Mouse (Mus musculus): Measurements from ENCODE around the gene Sys1. TPM values are rescaled to one million over a fixed set of nuclear protein-coding genes. Genes with fewer than 3 reads are reported as not detected.

Sys1 gene
- 13.3 and 16.2 TPM in 2 replicates for polyA plus RNA-seq (2012; rRNA removed)

GRCm38 (mm10) chr2:164456864-164457300 is at the start of gene Sys1:
TSS of gene Sys1 (plus strand) at chr2:164456964.

DNA sequence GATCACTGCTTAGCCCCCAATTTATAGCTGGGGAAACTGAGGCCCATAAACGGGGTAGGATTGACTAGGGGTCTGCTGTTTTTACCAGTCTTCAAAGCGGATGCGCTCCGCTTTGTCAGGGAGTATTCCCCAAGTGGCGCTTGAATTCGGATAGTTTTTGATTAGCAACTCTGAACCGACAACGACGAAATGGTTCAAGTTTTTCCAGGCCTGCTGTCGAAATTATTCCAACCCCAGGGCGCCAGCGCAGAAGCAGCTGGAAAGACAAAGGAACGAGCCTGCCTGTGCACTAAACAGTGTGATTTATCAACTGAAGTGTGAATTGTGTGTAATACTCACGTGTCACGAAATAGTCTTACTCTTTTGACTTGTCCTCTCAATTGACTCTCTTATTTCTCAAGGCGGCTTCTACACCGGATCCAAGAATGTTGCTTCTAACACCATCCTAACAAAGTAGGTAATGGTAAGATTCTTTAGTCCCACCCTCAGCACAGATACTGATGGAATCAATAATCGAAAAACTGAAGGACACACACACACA is 13.2 kb upstream of the Sys1 start, which contains the start of gene Sdc4:
TSS of gene Sdc4 (minus strand) at position 428 of the 541 bp plus-strand sequence.

GRCm38 (mm10) chr2:164460745-164461551 is 4.2 kb downstream of the Sys1 start, which contains the start of gene Gm20458:
TSS of gene Gm20458 (plus strand) at chr2:164460967.

GRCm38 (mm10) chr2:164473624-164474023 is 16.9 kb downstream of the Sys1 start, which contains the start of gene Trp53tg5:
TSS of gene Trp53tg5 (minus strand) at chr2:164473724.

DNA sequence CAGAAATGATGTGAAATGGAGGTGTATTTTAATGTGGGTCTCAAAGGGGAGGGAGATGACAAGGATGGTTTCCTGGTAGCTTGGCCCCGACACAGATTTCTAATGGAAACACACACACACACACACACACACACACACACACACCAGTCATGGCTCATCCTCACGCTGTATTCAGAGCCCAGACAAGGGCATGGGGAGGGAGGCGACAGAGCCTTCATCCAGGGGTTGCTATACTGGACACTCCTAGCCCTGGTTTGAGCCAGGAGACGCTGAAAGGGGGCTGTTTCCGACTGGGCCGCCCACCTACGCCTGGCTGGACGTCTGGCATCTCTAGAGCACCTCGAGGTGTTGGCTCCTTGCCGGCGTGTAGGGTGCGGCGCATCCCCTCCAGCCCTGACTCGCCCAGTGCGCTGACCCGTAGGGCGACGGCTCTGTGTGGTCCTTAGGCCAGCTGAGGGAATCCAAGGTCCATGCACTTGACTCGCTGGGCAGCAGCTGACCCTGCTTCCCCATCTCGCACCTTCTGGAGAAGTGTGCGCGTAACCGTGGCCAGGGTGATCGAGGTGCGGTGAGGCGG is 29.0 kb downstream of the Sys1 start, which contains the start of gene Dbndd2:
TSS of gene Dbndd2 (plus strand) at position 426 of the 577 bp plus-strand sequence.

GRCm38 (mm10) chr2:164496847-164497690 is 40.3 kb downstream of the Sys1 start, which contains the start of gene Pigt:
TSS of gene Pigt (plus strand) at chr2:164497520.

Other genes starting within 250 kb of the Sys1 start
- 0.12 TPM in 1 of 2 replicates, not detected in the other for gene Wfdc15b, start 235.3 kb upstream of the Sys1 start, polyA plus RNA-seq (2012; rRNA removed)
- gene Svs2, start 218.5 kb upstream of the Sys1 start, polyA plus RNA-seq (2012; rRNA removed): not detected in 2 replicates
- not detected in 2 replicates for gene Svs3b, start 200.3 kb upstream of the Sys1 start, polyA plus RNA-seq (2012; rRNA removed)
- not detected in 2 replicates for gene Svs4, start 178.5 kb upstream of the Sys1 start, polyA plus RNA-seq (2012; rRNA removed)
- gene Svs3a, start 167.7 kb upstream of the Sys1 start, polyA plus RNA-seq (2012; rRNA removed): not detected in 2 replicates
- gene Svs6, start 140.2 kb upstream of the Sys1 start, polyA plus RNA-seq (2012; rRNA removed): not detected in 2 replicates
- gene Svs5, start 124.2 kb upstream of the Sys1 start, polyA plus RNA-seq (2012; rRNA removed): not detected in 2 replicates
- gene Slpi, start 67.9 kb upstream of the Sys1 start, polyA plus RNA-seq (2012; rRNA removed): 8.6 and 9.0 TPM in 2 replicates
- gene Rbpjl, start 53.8 kb upstream of the Sys1 start, polyA plus RNA-seq (2012; rRNA removed): 0.07 TPM in 1 of 2 replicates, not detected in the other
- gene Matn4, start 51.8 kb upstream of the Sys1 start, polyA plus RNA-seq (2012; rRNA removed): 0.06 and 0.24 TPM in 2 replicates
- gene Sdc4, start 13.1 kb upstream of the Sys1 start, polyA plus RNA-seq (2012; rRNA removed): 10.9 and 13.1 TPM in 2 replicates
- gene Gm20458, start 4.0 kb downstream of the Sys1 start, polyA plus RNA-seq (2012; rRNA removed): 0.15 and 0.50 TPM in 2 replicates
- gene Trp53tg5, start 16.8 kb downstream of the Sys1 start, polyA plus RNA-seq (2012; rRNA removed): not detected in 2 replicates
- gene Dbndd2, start 29.1 kb downstream of the Sys1 start, polyA plus RNA-seq (2012; rRNA removed): 5.0 and 5.1 TPM in 2 replicates
- 16.7 and 21.2 TPM in 2 replicates for gene Pigt, start 40.6 kb downstream of the Sys1 start, polyA plus RNA-seq (2012; rRNA removed)
- gene Wfdc2, start 105.4 kb downstream of the Sys1 start, polyA plus RNA-seq (2012; rRNA removed): 0.70 and 1.2 TPM in 2 replicates
- gene Spint3, start 116.5 kb downstream of the Sys1 start, polyA plus RNA-seq (2012; rRNA removed): not detected in 2 replicates
- gene Wfdc6a, start 128.5 kb downstream of the Sys1 start, polyA plus RNA-seq (2012; rRNA removed): 0.07 TPM in 1 of 2 replicates, not detected in the other
- gene Eppin, start 136.6 kb downstream of the Sys1 start, polyA plus RNA-seq (2012; rRNA removed): not detected in 2 replicates
- gene Wfdc6b, start 156.6 kb downstream of the Sys1 start, polyA plus RNA-seq (2012; rRNA removed): not detected in 2 replicates
- not detected in 2 replicates for gene Wfdc8, start 156.7 kb downstream of the Sys1 start, polyA plus RNA-seq (2012; rRNA removed)
- gene Wfdc16, start 181.8 kb downstream of the Sys1 start, polyA plus RNA-seq (2012; rRNA removed): not detected in 2 replicates
- not detected in 2 replicates for gene Wfdc10, start 199.1 kb downstream of the Sys1 start, polyA plus RNA-seq (2012; rRNA removed)
- gene Wfdc9, start 199.6 kb downstream of the Sys1 start, polyA plus RNA-seq (2012; rRNA removed): not detected in 2 replicates
- gene Wfdc11, start 217.1 kb downstream of the Sys1 start, polyA plus RNA-seq (2012; rRNA removed): not detected in 2 replicates
- not detected in 2 replicates for gene Wfdc13, start 228.1 kb downstream of the Sys1 start, polyA plus RNA-seq (2012; rRNA removed)
- not detected in 2 replicates for gene Spint4, start 241.5 kb downstream of the Sys1 start, polyA plus RNA-seq (2012; rRNA removed)